Mouse (Mus musculus): Measurements from ENCODE around the gene Olfr1495.
"Not testable (repeated sequence)": the region's sequence is repeated elsewhere in the genome, so short reads cannot be mapped to it uniquely, and the experiment has no call there.

Olfr1495 gene

DNA sequence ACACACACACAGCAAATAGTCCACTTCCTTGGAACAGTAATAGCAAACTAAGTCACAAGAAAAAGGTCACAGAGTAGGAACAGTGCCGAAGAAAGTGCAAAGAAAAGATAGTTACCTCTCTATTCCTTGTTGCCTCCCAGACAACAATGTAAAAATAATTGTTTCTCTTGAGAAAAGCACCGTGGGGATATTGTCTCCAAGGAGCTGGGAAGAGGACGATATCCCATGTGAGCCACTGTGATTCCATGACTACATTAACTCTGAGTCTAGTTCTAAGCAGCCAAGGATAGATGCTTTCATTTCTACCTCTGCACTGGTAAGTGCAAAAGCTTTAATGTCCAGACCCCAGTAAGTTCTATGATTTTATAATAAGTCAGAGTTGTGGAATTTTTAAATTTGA, at the start of gene Olfr1495:
TSS of gene Olfr1495 (plus strand) at position 301 of the 400 bp plus-strand sequence.
- no peak for DNase-seq

DNA sequence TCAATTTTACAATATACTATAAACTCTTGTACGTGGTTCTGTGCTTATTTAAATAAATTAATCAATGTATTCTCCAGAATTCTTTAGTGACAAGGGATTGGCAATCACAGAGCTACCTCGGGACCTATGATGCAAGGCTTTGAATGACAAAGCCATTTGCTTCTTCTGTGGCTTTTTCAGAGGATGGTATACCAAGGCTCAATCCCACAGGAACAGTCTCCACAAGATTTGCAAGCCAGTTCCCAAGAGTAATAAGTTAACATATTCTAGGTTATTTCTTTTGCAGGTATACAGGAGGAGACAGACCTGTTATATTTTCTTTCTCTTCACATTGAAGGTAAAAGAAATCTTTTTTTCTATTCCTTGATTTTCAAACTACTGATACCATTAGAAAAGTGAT, 41.4 kb upstream of the Olfr1495 start, which contains the start of gene Olfr1493-ps1:
TSS of gene Olfr1493-ps1 (plus strand) at position 301 of the 400 bp plus-strand sequence.
- no peak for DNase-seq

DNA sequence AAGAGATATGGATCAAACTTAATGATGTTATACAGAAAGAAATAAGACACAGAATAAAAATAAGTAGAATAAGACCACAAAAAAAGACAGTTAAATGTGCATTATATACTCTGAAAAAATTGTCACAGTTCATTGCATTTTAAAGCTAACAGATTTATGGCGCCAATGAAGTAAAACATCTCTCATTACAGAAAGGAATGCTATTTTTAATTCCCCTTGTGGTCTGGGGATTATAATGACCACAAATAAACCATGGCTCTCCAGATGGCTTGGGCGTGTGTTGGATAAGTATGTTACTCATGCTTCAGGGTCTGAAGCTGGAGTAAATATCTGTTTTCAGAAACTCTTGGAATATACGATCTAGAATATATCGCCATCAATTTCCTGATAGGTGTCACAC, 25.0 kb upstream of the Olfr1495 start, which contains the start of gene Olfr1494:
TSS of gene Olfr1494 (plus strand) at position 301 of the 400 bp plus-strand sequence.
- DNase-seq: no peak

DNA sequence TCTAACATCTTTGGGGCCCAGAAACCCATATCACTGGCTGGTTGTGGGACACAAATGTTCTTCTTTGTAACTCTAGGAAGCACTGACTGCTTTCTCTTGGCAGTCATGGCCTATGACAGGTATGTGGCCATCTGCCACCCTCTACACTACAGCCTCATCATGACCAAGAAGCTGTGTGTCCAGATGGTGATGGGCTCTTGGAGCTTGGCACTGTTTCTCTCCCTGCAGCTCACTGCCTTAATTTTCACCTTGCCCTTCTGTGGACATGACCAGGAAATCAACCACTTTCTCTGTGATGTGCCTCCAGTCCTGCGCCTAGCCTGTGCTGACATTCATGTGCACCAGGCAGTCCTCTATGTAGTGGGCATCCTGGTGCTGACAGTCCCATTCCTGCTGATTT, 15.0 kb upstream of the Olfr1495 start:
- DNase-seq: no peak

DNA sequence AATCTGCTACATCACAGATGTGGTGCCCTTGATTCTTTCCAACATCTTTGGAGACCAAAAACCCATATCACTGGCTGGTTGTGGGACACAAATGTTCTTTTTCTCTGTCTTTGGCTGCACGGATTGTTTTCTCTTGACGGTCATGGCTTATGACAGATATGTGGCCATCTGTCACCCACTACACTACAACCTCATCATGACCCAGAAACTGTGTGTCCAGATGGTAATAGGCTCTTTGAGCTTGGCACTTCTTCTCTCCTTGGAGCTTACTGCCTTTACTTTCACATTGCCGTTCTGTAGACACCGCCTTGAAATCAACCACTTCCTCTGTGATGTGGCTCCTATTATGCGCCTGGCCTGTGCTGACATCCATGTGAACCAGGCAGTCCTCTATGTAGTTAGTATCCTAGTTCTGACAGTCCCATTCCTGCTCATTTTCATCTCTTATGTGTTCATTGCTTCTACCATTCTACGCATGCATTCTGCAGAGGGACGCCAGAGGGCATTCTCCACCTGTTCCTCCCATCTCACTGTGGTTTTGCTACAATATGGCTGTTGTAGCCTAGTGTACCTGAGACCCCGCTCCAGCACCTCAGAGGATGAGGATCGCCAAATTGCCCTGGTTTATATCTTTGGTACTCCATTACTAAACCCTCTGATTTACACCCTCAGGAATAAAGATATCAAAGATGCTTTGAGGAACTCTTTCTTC, 4.3 kb downstream of the Olfr1495 start:
- no peak for DNase-seq

DNA sequence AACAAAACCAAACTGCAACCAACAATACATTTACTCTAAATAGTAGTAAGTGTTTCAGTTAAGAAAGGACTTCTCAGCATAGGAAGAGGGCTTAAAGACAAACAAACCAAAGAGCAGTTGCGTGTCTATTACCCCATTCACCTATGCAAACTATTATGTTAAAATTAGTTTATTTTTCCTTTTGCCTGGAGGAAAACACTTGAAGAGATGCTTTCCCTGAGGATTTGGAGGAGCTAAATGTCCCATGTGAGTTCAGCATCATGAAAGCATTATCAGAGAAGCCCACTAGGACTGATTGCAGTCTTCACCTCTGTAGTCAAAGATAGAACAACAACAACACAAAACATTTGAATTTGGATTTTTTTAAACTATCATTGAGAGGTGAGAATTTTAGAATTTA, 13.2 kb downstream of the Olfr1495 start, which contains the start of gene Olfr1496:
TSS of gene Olfr1496 (plus strand) at position 301 of the 400 bp plus-strand sequence.
- no peak for DNase-seq

- no peak for DNase-seq
These were observed 33.7 kb downstream of the Olfr1495 start, which contains the start of gene Olfr1497 for GRCm38 (mm10) chr19:13798102-13798501. Gene Olfr1497, minus strand, starts transcription at chr19:13798202.

DNA sequence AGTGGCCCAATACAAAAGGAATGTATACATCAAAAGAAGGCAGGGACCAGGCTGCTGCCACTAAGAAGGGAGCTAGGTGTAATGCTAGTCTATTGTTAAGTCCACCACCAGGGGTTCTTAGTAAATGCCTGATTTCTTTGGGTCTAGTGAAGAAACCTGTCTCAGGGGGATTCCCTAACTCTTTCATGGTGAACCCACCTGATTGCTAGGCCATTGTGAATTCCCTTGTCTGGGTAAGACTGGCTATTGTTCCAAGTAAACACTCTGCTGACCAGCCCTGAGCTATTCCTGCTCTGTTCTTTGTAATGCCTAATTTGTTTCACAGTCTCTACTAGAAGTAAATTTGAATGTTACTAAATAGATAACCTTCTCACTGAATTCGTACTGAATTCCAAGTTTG, 41.1 kb downstream of the Olfr1495 start:
- DNase-seq: not testable (repeated sequence)

DNA sequence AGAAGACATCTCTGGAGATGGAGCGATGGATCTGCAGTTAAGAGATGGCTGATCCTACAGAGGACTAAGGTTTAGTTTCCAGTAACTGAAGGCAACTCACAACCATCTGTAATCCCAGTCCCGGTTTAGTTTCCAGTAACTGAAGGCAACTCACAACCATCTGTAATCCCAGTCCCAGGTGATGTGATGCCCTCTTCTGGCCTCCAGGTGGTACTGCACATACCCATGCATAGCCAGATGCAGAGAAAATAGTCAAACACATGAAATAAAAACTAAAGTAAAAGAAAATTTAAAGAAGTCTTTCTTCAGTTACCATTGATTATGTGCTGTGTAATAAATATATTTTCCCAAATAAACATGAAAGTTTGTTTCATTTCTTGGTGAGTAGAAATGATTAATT, 48.4 kb downstream of the Olfr1495 start:
- DNase-seq: no peak

- DNase-seq: no peak
These were observed 54.4 kb downstream of the Olfr1495 start for GRCm38 (mm10) chr19:13818827-13819226.

GRCm38 (mm10) chr19:13819347-13819746, 54.9 kb downstream of the Olfr1495 start, which contains the start of gene Olfr1499:
Gene Olfr1499, minus strand, starts transcription at chr19:13819447.
- DNase-seq: no peak
